Mouse (Mus musculus): Measurements from ENCODE around the gene Tst.

GRCm38 (mm10) chr15:78438505-78438904, 32.8 kb upstream of the Tst start:
- no peak for TF ChIP-seq E2F4 (IDR thresholded peaks at IDR 0.05; ENCODE audit: insufficient read depth)
- no peak for TF ChIP-seq POLR2A (IDR thresholded peaks at IDR 0.05; ENCODE audit: insufficient read length, low read depth)
- TF ChIP-seq MAX (IDR thresholded peaks at IDR 0.05; ENCODE audit: low read depth): no peak
- TF ChIP-seq TCF12 (IDR thresholded peaks at IDR 0.05; ENCODE audit: insufficient read depth, poor library complexity, severe bottlenecking): no peak
- no peak for TF ChIP-seq REST (IDR thresholded peaks at IDR 0.05; ENCODE audit: insufficient read depth, insufficient read length)
- TF ChIP-seq POLR2AphosphoS2 (IDR thresholded peaks at IDR 0.05; ENCODE audit: insufficient read length, low read depth): no peak
- TF ChIP-seq CEBPB (IDR thresholded peaks at IDR 0.05; ENCODE audit: insufficient read depth, poor library complexity, severe bottlenecking): no peak
- TF ChIP-seq TCF3 (IDR thresholded peaks at IDR 0.05; ENCODE audit: insufficient read length, low read depth): no peak
